Mouse (Mus musculus): ENCODE results near the gene Crygn.

DNA sequence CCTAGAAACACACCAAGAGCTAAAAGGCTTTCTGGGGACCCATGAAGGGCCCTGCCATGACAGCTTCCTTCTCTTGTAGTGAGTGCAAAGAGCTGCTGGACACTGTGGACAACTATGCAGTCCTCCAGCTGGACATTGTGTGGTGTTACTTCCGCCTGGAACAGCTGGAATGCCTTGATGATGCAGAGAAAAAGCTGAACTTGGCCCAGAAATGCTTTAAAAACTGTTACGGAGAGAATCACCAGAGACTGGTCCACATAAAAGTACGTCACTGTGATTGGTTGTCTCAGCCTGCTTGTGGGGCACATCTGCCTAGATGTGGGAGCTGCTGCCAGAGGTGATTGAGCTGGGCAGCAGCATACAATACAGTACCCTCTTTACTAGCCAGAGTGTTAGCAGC is 56.5 kb downstream of the Crygn start:
- TF ChIP-seq CTCF (IDR thresholded peaks at IDR 0.05; ENCODE audit: low read depth) (no peak), EP300 (IDR thresholded peaks at IDR 0.05; ENCODE audit: low read depth) (no peak)

All from liver, embryonic 14.5 days (tissue).